Mouse (Mus musculus) bone marrow macrophage, adult 2 months (primary cell): ENCODE measurements around the gene Itfg1.

ENCODE experiments used
- CTCF ChIP-seq: IDR thresholded peaks from 2 replicates; pipeline ENCODE4 v1.5.1; 2012; ENCODE audit warnings: low read depth, mild to moderate bottlenecking, low read length, moderate library complexity
- POLR2A ChIP-seq: IDR thresholded peaks from 2 replicates; pipeline ENCODE4 v1.6.1; 2012; ENCODE audit warnings: mild to moderate bottlenecking, low read depth, low read length, borderline replicate concordance

DNA sequence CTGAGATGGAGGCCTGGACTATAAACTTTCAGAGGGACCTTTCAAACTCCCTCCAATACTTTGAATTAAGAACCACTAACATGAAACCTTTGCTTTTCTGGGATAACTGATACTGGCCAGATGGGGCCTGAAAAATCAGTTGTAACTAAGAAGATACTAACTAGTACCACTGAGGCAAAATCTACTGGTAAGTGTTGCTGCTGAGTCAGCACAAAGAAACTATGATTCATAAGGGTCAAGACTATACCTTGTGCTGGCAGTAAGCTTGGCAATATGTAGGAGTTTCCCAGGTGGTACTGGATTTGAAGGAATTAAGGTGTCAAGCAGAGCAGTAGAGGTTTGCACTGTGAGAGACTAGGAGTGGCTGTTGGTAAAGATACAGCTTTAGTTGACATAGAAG is 27.1 kb downstream of the Itfg1 start:
- TF ChIP-seq CTCF = no peak
- TF ChIP-seq POLR2A = no peak
